Mouse (Mus musculus) embryonic facial prominence, embryonic 11.5 days (tissue): ENCODE results near the gene Ubac2. TPM values are rescaled to one million over a fixed set of nuclear protein-coding genes. Genes with fewer than 3 reads are reported as not detected.

Experiments
- ATAC-seq: fragments of 200-750 bp; cut with Nextera tagmentation; replicated peaks from 2 replicates; pipeline ENCODE4 v1.8.0; 2017; ENCODE audit warnings: low read depth; ENCODE audit not compliant: insufficient number of reproducible peaks, low FRiP score, low TSS enrichment
- DNase-seq: peaks from one replicate; pipeline ENCODE4 v3.0.0-alpha.2; 2015; ENCODE audit warnings: low spot score
- H3K27ac ChIP-seq: fragments of 300-500 bp; sonication (generic); replicated peaks from 2 replicates; pipeline ENCODE4 v1.5.1; 2014; ENCODE audit warnings: mild to moderate bottlenecking, low read depth, low read length, control low read depth
- H3K27me3 ChIP-seq: fragments of 300-500 bp; sonication (generic); 2 replicates; pipeline ENCODE4 v1.6.1; 2014; ENCODE audit warnings: mild to moderate bottlenecking, low read length, moderate library complexity, mixed read lengths; ENCODE audit not compliant: control insufficient read depth, insufficient read depth
- H3K36me3 ChIP-seq: fragments of 300-500 bp; sonication (generic); replicated peaks from 2 replicates; pipeline ENCODE4 v1.6.1; 2014; ENCODE audit warnings: low read depth, mild to moderate bottlenecking, low read length, moderate library complexity, mixed read lengths; ENCODE audit not compliant: control insufficient read depth, insufficient read depth
- H3K4me1 ChIP-seq: fragments of 300-500 bp; sonication (generic); 2 replicates; pipeline ENCODE4 v1.6.1; 2014; ENCODE audit warnings: low read length, mixed read lengths; ENCODE audit not compliant: control insufficient read depth, insufficient read depth
- H3K4me2 ChIP-seq: fragments of 300-500 bp; sonication (generic); 2 replicates; pipeline ENCODE4 v1.6.1; 2014; ENCODE audit warnings: low read depth, mild to moderate bottlenecking, control low read depth, low read length, moderate library complexity
- H3K4me3 ChIP-seq: fragments of 300-500 bp; sonication (generic); 2 replicates; pipeline ENCODE4 v1.5.1; 2014; ENCODE audit warnings: low read depth, low read length, control low read depth
- H3K9ac ChIP-seq: fragments of 300-500 bp; sonication (generic); replicated peaks from 2 replicates; pipeline ENCODE4 v1.6.1; 2014; ENCODE audit warnings: mild to moderate bottlenecking, control low read depth, low read length
- H3K9me3 ChIP-seq: fragments of 300-500 bp; sonication (generic); replicated peaks from 2 replicates; pipeline ENCODE4 v1.6.1; 2016; ENCODE audit warnings: mild to moderate bottlenecking, low read length, inconsistent platforms, mixed read lengths; ENCODE audit not compliant: control insufficient read depth
- WGBS: fragments of 180-500 bp; shearing (Covaris S2); extraction: QIAGEN DNeasy Blood & Tissue Kit; methylation state at CpG from one replicate; pipeline ENCODE4 v1.1.7; 2014; 5-methylcytosine and 5-hydroxymethylcytosine counted together
- polyA plus RNA-seq: library from polyadenylated mRNA; unstranded; fragments of >200 nt; fragmentation: Nextera tagmentation; extraction: Ambion mirVana; gene quantifications from 2 replicates; pipeline ENCODE4 v1.2.1, GENCODE M21; 2014

Ubac2 gene
- polyA plus RNA-seq, 1 experiment from 2014 or later, result 71.9 TPM

DNA sequence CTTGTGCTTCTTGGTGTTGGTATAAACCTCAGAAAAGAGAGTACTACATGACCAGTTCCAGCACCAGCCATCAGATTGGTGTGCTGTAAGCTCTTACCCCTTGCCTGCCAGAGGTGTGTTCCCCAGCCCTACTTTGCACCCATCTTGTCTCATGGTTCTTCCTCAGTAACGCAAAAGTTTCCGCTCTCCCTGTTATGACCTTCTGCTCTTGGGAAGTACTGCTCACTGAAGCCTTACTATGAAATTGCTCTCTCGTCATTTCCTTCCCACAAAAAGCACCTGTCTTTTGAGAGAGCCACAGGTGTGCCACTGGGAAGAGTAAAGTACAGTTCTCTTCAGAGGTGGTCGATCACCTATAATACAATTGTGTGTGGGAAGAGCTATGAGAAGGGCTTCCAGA, 151.4 kb downstream of the Ubac2 start:
- Histone ChIP-seq H3K4me3 (no peak overlapping the region), H3K9me3 (no peaks in the 10 kb centered on the region), H3K27me3 (no peaks in the 10 kb centered on the region), H3K36me3 (no peaks in the 10 kb centered on the region), H3K9ac (no peak overlapping the region), H3K4me2 (no peak overlapping the region), H3K4me1 (no peaks in the 10 kb centered on the region), H3K27ac (no peak overlapping the region)
- ATAC-seq (no peak), DNase-seq (no peak)
- 83% methylated on average over 4 of the region's 4 CpGs for WGBS

DNA sequence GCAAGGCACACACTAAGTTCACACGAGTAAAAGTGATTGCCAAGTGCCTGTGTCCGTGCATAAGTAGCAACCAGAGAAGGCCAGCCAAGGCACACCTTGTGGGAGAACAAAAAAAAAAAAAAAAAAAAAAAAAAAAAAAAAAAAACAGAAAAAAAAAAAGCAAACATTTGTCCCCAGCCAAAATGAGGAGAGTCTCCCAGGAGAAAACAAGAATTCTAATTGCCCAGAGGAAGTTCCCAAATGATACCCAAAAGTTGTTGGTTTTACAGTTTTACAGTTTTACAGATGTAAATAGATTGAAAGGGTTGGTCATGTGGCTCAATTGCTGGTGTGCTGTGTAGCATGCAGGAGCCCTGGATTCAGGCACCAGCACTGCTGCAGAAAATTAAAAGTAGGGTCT, 153.6 kb downstream of the Ubac2 start:
- H3K4me1 ChIP-seq, result no peaks in the 10 kb centered on the region
- H3K27me3 ChIP-seq, result no peaks in the 10 kb centered on the region
- H3K4me3 ChIP-seq, result no peak overlapping the region
- no peak overlapping the region for H3K9ac ChIP-seq
- H3K36me3 ChIP-seq, result no peaks in the 10 kb centered on the region
- H3K27ac ChIP-seq, result no peak overlapping the region
- 87% methylated on average over 2 of the region's 2 CpGs for WGBS
- DNase-seq (no peak), ATAC-seq (no peak)
- H3K4me2 ChIP-seq, result no peak overlapping the region
- H3K9me3 ChIP-seq, result no peaks in the 10 kb centered on the region

DNA sequence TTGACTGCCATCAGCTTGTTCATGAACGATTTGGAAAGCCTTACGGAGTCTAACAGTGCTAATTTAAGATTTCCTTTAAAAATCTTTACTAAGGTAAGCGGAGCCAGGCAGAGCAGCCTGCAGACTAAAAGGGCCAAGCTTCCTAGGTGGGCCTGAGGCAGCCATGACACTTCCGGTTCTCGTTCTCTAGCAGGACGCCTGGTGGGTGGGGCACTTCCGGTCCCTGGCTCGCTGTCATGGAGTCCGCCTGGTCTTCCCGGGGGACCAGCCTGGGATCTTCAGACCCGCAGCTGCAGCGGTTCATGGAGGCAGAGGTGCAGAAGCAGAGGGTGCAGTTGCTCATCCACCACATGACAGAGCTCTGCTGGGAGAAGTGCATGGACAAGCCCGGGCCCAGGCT, 156.0 kb downstream of the Ubac2 start, which contains the start of gene Timm8a2:
Gene Timm8a2 (plus strand): TSS at position 224 of the 400 bp plus-strand sequence.
- no peak; the same call in 1 of the 2 replicates for ATAC-seq
- Histone ChIP-seq H3K27ac (no peak within 1 kb of the TSS), H3K4me1 (no peaks in the 10 kb centered on the region), H3K4me2 (no peak within 1 kb of the TSS), H3K27me3 (no peaks in the 10 kb centered on the region), H3K4me3 (no peak within 1 kb of the TSS), H3K36me3 (no peaks in the 10 kb centered on the region), H3K9ac (no peak within 1 kb of the TSS), H3K9me3 (no peaks in the 10 kb centered on the region)
- no peak for DNase-seq
- 91% methylated on average over 13 of the region's 13 CpGs for WGBS

DNA sequence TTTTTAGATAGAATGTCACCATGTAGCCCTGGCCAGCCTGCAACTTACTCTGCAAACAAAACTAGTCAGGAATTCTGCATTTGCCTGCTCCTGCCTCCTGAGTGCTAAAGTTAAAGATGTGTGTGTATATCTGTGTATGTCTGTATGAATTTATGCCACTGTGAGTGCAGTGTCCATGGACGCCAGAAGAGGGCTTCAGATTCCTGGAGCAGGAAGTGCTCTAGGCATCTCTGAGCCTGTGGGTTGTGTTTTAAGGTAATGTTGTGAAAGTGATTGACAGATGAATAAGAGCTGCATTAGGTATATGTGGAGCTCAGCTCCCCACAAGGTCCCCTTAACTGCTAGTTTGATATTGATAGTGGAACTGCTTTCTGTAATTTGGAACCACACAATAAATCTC, 156.8 kb downstream of the Ubac2 start:
- H3K27ac ChIP-seq, result no peak overlapping the region

DNA sequence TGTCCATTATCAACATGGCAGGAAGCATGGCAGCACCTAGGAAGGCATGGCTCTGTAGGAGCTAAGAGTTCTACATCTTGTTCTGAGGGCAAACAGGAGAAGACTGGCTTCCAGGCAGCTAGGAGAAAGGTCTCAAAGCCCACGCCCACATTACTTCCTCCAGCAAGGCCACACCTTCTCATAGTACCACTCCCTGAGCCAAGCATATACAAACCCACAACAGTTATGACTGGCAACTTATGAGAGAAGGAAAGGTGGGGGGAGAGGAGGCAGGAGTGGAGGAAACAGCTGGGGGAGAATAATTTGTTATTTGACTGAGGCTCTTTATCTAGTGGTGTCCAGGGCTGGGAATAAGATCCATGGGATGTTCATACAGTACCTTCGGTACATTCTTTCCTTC, 157.4 kb downstream of the Ubac2 start:
- no peak overlapping the region for H3K27ac ChIP-seq
- H3K9ac ChIP-seq, result no peak overlapping the region
- DNase-seq (no peak), ATAC-seq (no peak)
- H3K4me1 ChIP-seq, result no peaks in the 10 kb centered on the region
- no peak overlapping the region for H3K4me2 ChIP-seq
- H3K36me3 ChIP-seq, result no peaks in the 10 kb centered on the region
- H3K4me3 ChIP-seq, result no peak overlapping the region
- 88% methylated on average over 2 of the region's 2 CpGs for WGBS
- no peaks in the 10 kb centered on the region for H3K27me3 ChIP-seq
- H3K9me3 ChIP-seq, result no peaks in the 10 kb centered on the region

More for the DNA sequence above, 156.8 kb downstream of the Ubac2 start:
- no peak overlapping the region for H3K4me2 ChIP-seq
- H3K27me3 ChIP-seq, result no peaks in the 10 kb centered on the region
- 87% methylated on average over 1 of the region's 1 CpGs for WGBS
- DNase-seq, result no peak
- H3K4me3 ChIP-seq, result no peak overlapping the region
- no peak overlapping the region for H3K9ac ChIP-seq
- ATAC-seq, result no peak
- no peaks in the 10 kb centered on the region for H3K9me3 ChIP-seq
- no peaks in the 10 kb centered on the region for H3K36me3 ChIP-seq
- no peaks in the 10 kb centered on the region for H3K4me1 ChIP-seq

DNA sequence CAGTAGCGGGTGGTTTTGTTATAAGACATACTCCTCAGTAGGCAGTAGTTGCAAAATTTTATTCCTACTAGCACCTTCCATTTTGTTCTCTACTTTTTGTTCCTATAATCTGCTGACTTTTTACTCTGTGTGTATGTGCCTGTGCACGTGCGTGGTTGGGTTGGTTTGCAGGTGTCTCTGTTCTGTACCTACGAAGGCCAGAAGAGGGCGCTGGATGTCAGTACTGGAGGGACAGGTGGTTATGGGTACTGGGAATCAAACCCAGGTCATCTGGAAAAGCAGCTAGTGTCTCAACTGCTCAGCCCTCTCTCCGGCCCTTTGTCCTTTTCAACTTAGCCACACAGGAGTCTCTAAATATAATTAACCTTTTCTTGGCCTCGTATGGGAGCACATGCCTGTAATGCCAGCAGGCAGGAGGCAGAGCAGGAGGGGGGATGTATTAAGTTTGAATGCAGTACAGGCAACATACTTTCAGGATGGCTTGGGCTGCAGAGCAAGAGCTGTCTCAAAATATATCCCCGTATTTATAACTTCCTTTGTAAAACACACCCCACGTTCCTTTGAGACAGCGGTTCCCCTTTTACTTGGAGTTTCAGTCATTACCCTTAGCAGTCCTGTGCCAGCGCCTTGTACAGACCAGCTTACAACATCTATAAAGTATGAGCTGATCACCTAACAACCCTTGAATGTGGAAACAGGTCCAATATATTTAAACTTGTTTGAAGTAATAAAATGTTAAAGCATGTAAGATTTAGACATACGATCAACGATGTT, 160.6 kb downstream of the Ubac2 start:
- 86% methylated on average over 13 of the region's 13 CpGs for WGBS
- ATAC-seq, result no peak
- H3K9me3 ChIP-seq, result no peaks in the 10 kb centered on the region

DNA sequence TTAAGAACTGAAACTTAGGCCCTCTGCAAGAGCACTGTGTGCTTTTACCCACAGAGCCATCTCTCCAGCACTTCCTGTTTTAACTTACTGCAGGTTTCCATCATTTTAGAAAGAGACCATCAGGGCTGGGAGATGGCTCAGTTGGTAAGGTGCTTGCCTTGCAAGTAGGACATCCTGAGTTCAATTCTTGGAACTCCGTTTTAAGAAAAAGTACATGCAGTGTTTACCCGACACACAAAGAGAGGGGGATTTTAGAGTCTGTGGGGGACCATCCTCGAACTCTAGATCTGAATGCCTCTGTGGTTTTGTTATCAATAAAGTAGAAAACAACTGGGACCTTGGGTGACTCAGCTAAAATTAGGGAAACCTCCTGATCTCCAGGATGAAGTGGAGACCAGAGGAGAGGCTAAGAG, 163.0 kb downstream of the Ubac2 start:
- Histone ChIP-seq H3K4me3 (no peak overlapping the region), H3K27ac (no peak overlapping the region), H3K36me3 (no peaks in the 10 kb centered on the region), H3K27me3 (no peaks in the 10 kb centered on the region), H3K4me2 (no peak overlapping the region), H3K9me3 (no peaks in the 10 kb centered on the region), H3K9ac (no peak overlapping the region), H3K4me1 (no peaks in the 10 kb centered on the region)
- ATAC-seq (no peak), DNase-seq (no peak)
- WGBS, result 78% methylated on average over 3 of the region's 3 CpGs

More for the DNA sequence above, 160.6 kb downstream of the Ubac2 start:
- Histone ChIP-seq H3K4me2 (no peak overlapping the region), H3K9ac (no peak overlapping the region), H3K27me3 (no peaks in the 10 kb centered on the region), H3K4me3 (no peak overlapping the region), H3K27ac (no peak overlapping the region), H3K36me3 (no peaks in the 10 kb centered on the region), H3K4me1 (no peaks in the 10 kb centered on the region)
- no peak for DNase-seq

DNA sequence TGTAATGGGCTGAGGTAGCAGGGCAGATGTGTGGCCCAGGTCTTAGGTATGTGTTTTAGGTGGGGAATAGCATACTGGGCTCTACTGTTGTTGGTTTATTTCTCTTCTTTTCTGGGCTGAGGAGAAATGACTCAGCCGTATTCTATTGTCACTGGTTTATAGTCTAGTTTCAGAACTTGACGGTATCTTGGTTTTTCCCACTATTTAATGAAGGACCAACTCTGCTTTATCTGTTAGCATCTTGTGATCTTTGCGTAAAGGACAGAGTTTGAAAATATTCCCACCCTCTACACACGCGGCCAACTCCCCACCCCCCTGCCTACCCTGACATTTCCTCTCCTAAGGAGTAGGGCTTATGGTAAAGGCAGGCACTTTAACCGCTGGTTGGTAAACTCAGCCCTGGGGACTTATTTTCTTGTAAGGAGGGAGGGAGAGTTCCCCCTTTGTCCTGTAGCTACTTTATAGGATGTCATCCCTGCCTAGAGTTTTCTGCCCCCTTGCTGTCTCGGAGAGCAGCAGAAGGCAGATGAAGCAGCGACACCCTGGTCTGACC, 163.8 kb downstream of the Ubac2 start:
- H3K4me3 ChIP-seq, result no peak overlapping the region
- H3K4me2 ChIP-seq, result no peak overlapping the region
- no peaks in the 10 kb centered on the region for H3K36me3 ChIP-seq
- H3K4me1 ChIP-seq, result no peaks in the 10 kb centered on the region
- 78% methylated on average over 8 of the region's 8 CpGs for WGBS
- H3K9ac ChIP-seq, result no peak overlapping the region
- H3K9me3 ChIP-seq, result no peaks in the 10 kb centered on the region
- H3K27me3 ChIP-seq, result no peaks in the 10 kb centered on the region
- ATAC-seq, result no peak
- H3K27ac ChIP-seq, result no peak overlapping the region
- no peak for DNase-seq
